Mouse (Mus musculus): ENCODE measurements around the gene Tbl3.

Tbl3 gene

GRCm38 (mm10) chr17:24706982-24707800 lies at the start of gene Tbl3:
Gene Tbl3 (minus strand): TSS chr17:24707660.
- in situ Hi-C loops (cut with MboI), result no loop called here

GRCm38 (mm10) chr17:24752415-24753394 lies 45.2 kb upstream of the Tbl3 start, which contains the start of gene Hs3st6:
Gene Hs3st6 (plus strand): TSS chr17:24752988.
- in situ Hi-C loops (cut with MboI), result no loop called here

- in situ Hi-C loops (cut with MboI), result no loop called here
These were observed 44.1 kb upstream of the Tbl3 start for GRCm38 (mm10) chr17:24751528-24751927.

- in situ Hi-C loops (cut with MboI), result no loop called here
These were observed 39.5 kb upstream of the Tbl3 start for GRCm38 (mm10) chr17:24746986-24747385.

GRCm38 (mm10) chr17:24745526-24746497 lies 38.4 kb upstream of the Tbl3 start:
- in situ Hi-C loops (cut with MboI), result no loop called here

GRCm38 (mm10) chr17:24744381-24744780 lies 36.9 kb upstream of the Tbl3 start:
- in situ Hi-C loops (cut with MboI), result no loop called here

GRCm38 (mm10) chr17:24743896-24744295 lies 36.4 kb upstream of the Tbl3 start:
- in situ Hi-C loops (cut with MboI), result no loop called here

GRCm38 (mm10) chr17:24742307-24742706 lies 34.8 kb upstream of the Tbl3 start:
- in situ Hi-C loops (cut with MboI), result no loop called here

GRCm38 (mm10) chr17:24739926-24740325 lies 32.5 kb upstream of the Tbl3 start:
- in situ Hi-C loops (cut with MboI), result no loop called here

- in situ Hi-C loops (cut with MboI), result no loop called here
These were observed 30.8 kb upstream of the Tbl3 start for GRCm38 (mm10) chr17:24738238-24738637.

- in situ Hi-C loops (cut with MboI), result no loop called here
These were observed 29.8 kb upstream of the Tbl3 start for GRCm38 (mm10) chr17:24737135-24737810.

- in situ Hi-C loops (cut with MboI), result no loop called here
These were observed 29.0 kb upstream of the Tbl3 start, which contains the start of gene Msrb1 for GRCm38 (mm10) chr17:24736330-24737051. Gene Msrb1 (plus strand): TSS chr17:24736642.

GRCm38 (mm10) chr17:24735446-24735845 lies 28.0 kb upstream of the Tbl3 start:
- in situ Hi-C loops (cut with MboI), result no loop called here

GRCm38 (mm10) chr17:24734513-24734912 lies 27.1 kb upstream of the Tbl3 start:
- in situ Hi-C loops (cut with MboI), result no loop called here

- in situ Hi-C loops (cut with MboI), result no loop called here
These were observed 26.1 kb upstream of the Tbl3 start for GRCm38 (mm10) chr17:24733434-24734050.

GRCm38 (mm10) chr17:24732233-24732935 lies 24.9 kb upstream of the Tbl3 start:
- in situ Hi-C loops (cut with MboI), result no loop called here

- in situ Hi-C loops (cut with MboI), result no loop called here
These were observed 23.3 kb upstream of the Tbl3 start for GRCm38 (mm10) chr17:24730787-24731186.

- in situ Hi-C loops (cut with MboI), result no loop called here
These were observed 21.6 kb upstream of the Tbl3 start for GRCm38 (mm10) chr17:24729067-24729466.

- in situ Hi-C loops (cut with MboI), result no loop called here
These were observed 20.7 kb upstream of the Tbl3 start for GRCm38 (mm10) chr17:24728184-24728583.
